Mouse (Mus musculus) megakaryocyte, adult 5-6 weeks (primary cell): Measurements from ENCODE around the gene Ankef1. TPM values are rescaled to one million over a fixed set of nuclear protein-coding genes. Genes with fewer than 3 reads are reported as not detected.

Experiments
- ATAC-seq: 2 replicates; pipeline ENCODE4 v1.8.0; 2016; ENCODE audit warnings: mild to moderate bottlenecking, inconsistent platforms; ENCODE audit not compliant: poor library complexity, severe bottlenecking
- total RNA-seq, 2 experiments: library from RNA; stranded (forward) in 1 of 2; stranded (reverse) in 1 of 2; fragments of 153-499, 151-499 nt in 1 of 2; fragments of 221-1000, 200-1000 nt in 1 of 2; gene quantifications; 2 replicates each; pipeline versions ENCODE4 v1.2.3 to v1.2.4; 2015 to 2017

Ankef1 gene
- total RNA-seq, 2 experiments from 2014 or later = not detected

DNA sequence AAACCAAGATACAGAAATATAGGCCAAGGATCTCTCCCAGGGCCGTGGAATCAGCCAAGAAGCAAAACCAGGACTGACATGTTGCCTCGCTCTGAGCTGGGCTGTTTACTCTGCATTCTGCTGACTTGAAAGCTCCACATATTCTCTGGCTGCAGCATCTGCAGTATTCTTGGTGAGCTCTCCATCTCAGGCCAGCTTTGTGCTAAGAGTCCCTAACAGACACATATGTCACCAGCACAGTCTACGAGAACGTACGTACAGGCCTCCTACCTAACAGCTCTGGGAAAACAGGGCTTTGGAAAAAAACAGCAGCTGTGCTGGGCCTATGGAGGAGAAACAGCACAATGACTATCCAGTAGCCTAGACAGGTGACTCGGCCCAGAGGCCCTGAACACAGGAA, 97.0 kb downstream of the Ankef1 start:
- no peak for ATAC-seq

DNA sequence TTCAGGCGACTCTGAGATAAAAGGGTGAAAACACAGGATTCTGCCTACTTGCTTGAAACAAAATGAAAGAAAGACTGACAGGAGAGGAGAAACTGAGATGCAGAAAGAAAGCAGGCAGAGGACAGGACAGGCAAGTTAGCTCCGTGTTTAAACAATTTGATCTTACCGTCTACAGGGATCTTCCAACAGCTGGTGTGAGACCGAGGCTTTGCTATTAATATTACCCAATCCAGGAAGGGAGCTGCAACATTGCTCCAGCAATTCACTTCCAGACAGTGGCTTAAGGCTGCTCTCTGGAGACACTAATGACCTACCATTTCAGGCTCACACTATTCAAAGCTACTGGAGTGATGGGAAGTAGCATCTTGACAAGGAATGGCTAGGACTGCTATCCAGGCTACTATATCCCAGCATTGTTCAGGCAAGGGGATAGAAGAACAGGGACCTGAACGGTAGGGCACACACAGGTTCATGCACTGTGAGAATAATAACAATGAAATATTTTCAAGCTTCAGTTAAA, 99.0 kb downstream of the Ankef1 start:
- ATAC-seq = no peak

DNA sequence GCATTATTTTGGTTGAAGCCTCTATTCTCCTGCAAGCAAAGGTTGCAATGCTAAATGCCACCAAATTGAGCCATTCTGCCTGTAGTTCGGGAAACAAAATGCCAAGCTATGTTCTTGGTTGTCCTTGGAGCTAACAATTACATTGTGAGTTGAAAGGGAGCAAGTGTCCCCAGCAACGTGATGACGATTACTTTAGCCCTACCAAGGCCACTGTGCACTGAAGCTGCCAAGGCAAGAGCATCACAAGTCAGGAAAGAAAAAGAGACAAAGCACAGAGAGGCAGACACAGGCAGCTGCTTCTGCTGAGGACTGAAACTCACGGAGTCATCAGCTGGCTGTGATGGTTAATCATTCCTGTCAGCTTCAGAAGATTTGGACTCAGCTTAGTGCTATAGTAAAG, 99.5 kb downstream of the Ankef1 start:
- no peak for ATAC-seq

Other genes starting within 250 kb of the Ankef1 start
- not detected in 2 replicates for gene Pak7, start 113.9 kb upstream of the Ankef1 start, total RNA-seq (2015)
- gene Pak7, start 113.9 kb upstream of the Ankef1 start, total RNA-seq (2017) = not detected in 2 replicates
- gene Snap25, start 211.5 kb downstream of the Ankef1 start, total RNA-seq (2015) = not detected in 2 replicates
- gene Snap25, start 211.5 kb downstream of the Ankef1 start, total RNA-seq (2017) = not detected in 2 replicates